ENCODE assay signal across 9 mouse cellular contexts in genomic region chr2:28068537-28068878, GRCm38 (mm10). TPM values are rescaled to one million over a fixed set of nuclear protein-coding genes. Genes with fewer than 3 reads are reported as not detected.
DNase-seq lines count a peak whose midpoint lies in the region; ATAC-seq lines count a peak whose summit lies in the region.
"Had no signal": no experiment of that assay in that cellular context is flagged by ENCODE, and none has a peak within 500 bp of the region (broad histone marks: within the 10 kb centered on the region; RNA-seq: fewer than 3 reads in every experiment).

No protein-coding gene starts in this region.

- H3K27ac ChIP-seq in forebrain, embryonic 13.5 days = peak overlapping the region; percentile 78
- no peak overlapping the region for H3K27ac ChIP-seq in midbrain, embryonic 15.5 days

- no peaks in the 10 kb centered on the region for H3K9me3 ChIP-seq in forebrain, embryonic 13.5 days (replicated peaks)
- H3K9me3 ChIP-seq in midbrain, embryonic 15.5 days = no peaks in the 10 kb centered on the region

- H3K4me1 ChIP-seq in forebrain, embryonic 13.5 days = peaks cover 25% of the 10 kb centered on the region
- H3K4me1 ChIP-seq in midbrain, embryonic 15.5 days = peaks cover 11% of the 10 kb centered on the region

- no peaks in the 10 kb centered on the region for H3K27me3 ChIP-seq in forebrain, embryonic 13.5 days
- H3K27me3 ChIP-seq in midbrain, embryonic 15.5 days (replicated peaks) = no peaks in the 10 kb centered on the region

- H3K4me3 ChIP-seq in forebrain, embryonic 13.5 days = no peak overlapping the region
- H3K4me3 ChIP-seq in midbrain, embryonic 15.5 days = no peak overlapping the region

- no peaks in the 10 kb centered on the region for H3K36me3 ChIP-seq in forebrain, embryonic 13.5 days (ENCODE audit: poor library complexity, severe bottlenecking)
- no peaks in the 10 kb centered on the region for H3K36me3 ChIP-seq in midbrain, embryonic 15.5 days (replicated peaks)

- no peak overlapping the region for H3K9ac ChIP-seq in forebrain, embryonic 13.5 days
- H3K9ac ChIP-seq in midbrain, embryonic 15.5 days = no peak overlapping the region

- DNase-seq in kidney, postnatal 4 days = peak; percentile 13 to 14
- DNase-seq in kidney, adult 8-10 months = no peak
- DNase-seq in layer of hippocampus, postnatal 14 days (ENCODE audit: low spot score in 2 of 2) = peak; percentile 79 to 91
- DNase-seq in embryo, embryonic 10 days (ENCODE audit: low spot score) = no peak
- DNase-seq in thymus, postnatal 4 days = no peak
- DNase-seq in adrenal gland, adult (ENCODE audit: inconsistent age in 2 of 2, low spot score in 1 of 2) = no peak

- 32% methylated on average over 9 of the region's 9 CpGs for whole genome bisulfite sequencing in forebrain, embryonic 13.5 days
- WGBS in midbrain, embryonic 15.5 days = 60% methylated on average over 9 of the region's 9 CpGs

- H3K4me2 ChIP-seq in forebrain, embryonic 13.5 days = no peak overlapping the region
- no peak overlapping the region for H3K4me2 ChIP-seq in midbrain, embryonic 15.5 days

- peak; percentile 96 for ATAC-seq in forebrain, embryonic 13.5 days
- ATAC-seq in midbrain, embryonic 15.5 days (replicated peaks) = peak; percentile 69; the same call in 1 of the 2 replicates

RNA-seq across cellular contexts. Expression of gene Fcnb, which starts 16.2 kb away (rescaled TPM):
- not detected in 2 replicates for polyA plus RNA-seq in forebrain, embryonic 13.5 days (2015; fragmentation: Nextera tagmentation; extraction: Ambion mirVana)
- not detected for total RNA-seq in layer of hippocampus, postnatal 14 days (2021)
- 0.43 TPM in 1 of 2 replicates, not detected in the other for polyA plus RNA-seq in midbrain, embryonic 15.5 days (2015; fragmentation: Nextera tagmentation; extraction: Ambion mirVana)
- total RNA-seq: ES-E14 had no signal

Comparison
In these comparisons a context has a peak if more than half of its experiments do, and no peak if none do; other contexts are left out.
1. DNase-seq: peak in kidney, postnatal 4 days (2 of 2) and layer of hippocampus, postnatal 14 days (2 of 2); none in kidney, adult 8-10 months (0 of 2), embryo, embryonic 10 days (single experiment), thymus, postnatal 4 days (single experiment) and adrenal gland, adult (0 of 2).